Mouse (Mus musculus) bone marrow macrophage, adult 2 months (primary cell): ENCODE measurements around the gene Pola2. TPM values are rescaled to one million over a fixed set of nuclear protein-coding genes. Genes with fewer than 3 reads are reported as not detected.
A peak's percentile ranks its signal among the peaks of the same experiment; 100 is the strongest.

Experiments
- H3K27ac ChIP-seq: 2 replicates; pipeline ENCODE4 v1.5.1; 2012; ENCODE audit warnings: low read depth, low read length; ENCODE audit not compliant: insufficient read depth
- H3K4me1 ChIP-seq: 2 replicates; pipeline ENCODE4 v1.6.1; 2012; ENCODE audit warnings: low read length; ENCODE audit not compliant: control insufficient read depth, insufficient read depth
- H3K4me3 ChIP-seq: 2 replicates; pipeline ENCODE4 v1.5.1; 2012; ENCODE audit warnings: mild to moderate bottlenecking, low read length, moderate library complexity; ENCODE audit not compliant: insufficient read depth
- CTCF ChIP-seq: IDR thresholded peaks from 2 replicates; pipeline ENCODE4 v1.5.1; 2012; ENCODE audit warnings: low read depth, mild to moderate bottlenecking, low read length, moderate library complexity
- POLR2A ChIP-seq: IDR thresholded peaks from 2 replicates; pipeline ENCODE4 v1.6.1; 2012; ENCODE audit warnings: mild to moderate bottlenecking, low read depth, low read length, borderline replicate concordance
- polyA plus RNA-seq: library from polyadenylated mRNA; stranded (reverse); fragments of >200 nt; gene quantifications from 2 replicates; pipeline ENCODE4 v1.2.4, GENCODE M21; 2012; ENCODE audit not compliant: missing spikeins, insufficient read depth, insufficient read length

Pola2 gene
- polyA plus RNA-seq, 1 experiment = 24.7 TPM

GRCm38 (mm10) chr19:5954031-5954710 is 9.8 kb downstream of the Pola2 start:
- no peak overlapping the region for H3K4me3 ChIP-seq
- H3K4me1 ChIP-seq = peaks cover 27% of the 10 kb centered on the region
- no peak overlapping the region for H3K27ac ChIP-seq
- TF ChIP-seq CTCF = no peak
- no peak for TF ChIP-seq POLR2A

GRCm38 (mm10) chr19:5953201-5953770 is 10.7 kb downstream of the Pola2 start:
- no peak overlapping the region for H3K27ac ChIP-seq
- H3K4me1 ChIP-seq = peaks cover 27% of the 10 kb centered on the region
- no peak overlapping the region for H3K4me3 ChIP-seq
- TF ChIP-seq CTCF (no peak), POLR2A (no peak)

- H3K4me3 ChIP-seq = no peak overlapping the region
- H3K4me1 ChIP-seq = peaks cover 29% of the 10 kb centered on the region
- no peak overlapping the region for H3K27ac ChIP-seq
- TF ChIP-seq POLR2A = no peak
- no peak for TF ChIP-seq CTCF
These were observed 11.8 kb downstream of the Pola2 start for GRCm38 (mm10) chr19:5952071-5952691.

GRCm38 (mm10) chr19:5951631-5952030 is 12.4 kb downstream of the Pola2 start:
- TF ChIP-seq CTCF (no peak), POLR2A (no peak)
- H3K27ac ChIP-seq = no peak overlapping the region
- no peak overlapping the region for H3K4me3 ChIP-seq
- peaks cover 32% of the 10 kb centered on the region for H3K4me1 ChIP-seq

- TF ChIP-seq CTCF (no peak), POLR2A (no peak)
- Histone ChIP-seq H3K4me1 (peaks cover 44% of the 10 kb centered on the region), H3K27ac (no peak overlapping the region), H3K4me3 (no peak overlapping the region)
These were observed 13.8 kb downstream of the Pola2 start for GRCm38 (mm10) chr19:5950218-5950617.

GRCm38 (mm10) chr19:5945891-5946290 is 18.1 kb downstream of the Pola2 start:
- peak overlapping the region; percentile 90 for H3K27ac ChIP-seq
- no peak overlapping the region for H3K4me3 ChIP-seq
- no peak for TF ChIP-seq POLR2A
- TF ChIP-seq CTCF = no peak
- H3K4me1 ChIP-seq = peaks cover 35% of the 10 kb centered on the region

- peaks cover 35% of the 10 kb centered on the region for H3K4me1 ChIP-seq
- TF ChIP-seq CTCF = no peak
- TF ChIP-seq POLR2A = no peak
- no peak overlapping the region for H3K4me3 ChIP-seq
- peak overlapping the region; percentile 90 for H3K27ac ChIP-seq
These were observed 19.0 kb downstream of the Pola2 start for GRCm38 (mm10) chr19:5945027-5945426.

- Histone ChIP-seq H3K27ac (no peak overlapping the region), H3K4me1 (peaks cover 32% of the 10 kb centered on the region), H3K4me3 (no peak overlapping the region)
- TF ChIP-seq CTCF (no peak), POLR2A (no peak)
These were observed 19.9 kb downstream of the Pola2 start for GRCm38 (mm10) chr19:5944145-5944544.

- Histone ChIP-seq H3K4me3 (no peak overlapping the region), H3K4me1 (peaks cover 32% of the 10 kb centered on the region), H3K27ac (no peak overlapping the region)
- TF ChIP-seq CTCF = no peak
- no peak for TF ChIP-seq POLR2A
These were observed 20.6 kb downstream of the Pola2 start for GRCm38 (mm10) chr19:5943404-5943803.

GRCm38 (mm10) chr19:5942581-5942980 is 21.4 kb downstream of the Pola2 start:
- H3K4me3 ChIP-seq = no peak overlapping the region
- peaks cover 33% of the 10 kb centered on the region for H3K4me1 ChIP-seq
- no peak overlapping the region for H3K27ac ChIP-seq
- TF ChIP-seq POLR2A (no peak), CTCF (no peak)
